Comparison of ENCODE assay signal across 8 mouse cellular contexts in genomic region chr11:86257054-86257453, GRCm38 (mm10). TPM values are rescaled to one million over a fixed set of nuclear protein-coding genes. Genes with fewer than 3 reads are reported as not detected.
DNase-seq lines count a peak whose midpoint lies in the region; ATAC-seq and TF ChIP-seq lines count a peak whose summit lies in the region.

No protein-coding gene starts in this region.

- ATAC-seq in liver, embryonic 14.5 days (ENCODE audit: insufficient read depth), result peak; percentile 67
- no peak for ATAC-seq in stomach, embryonic 14.5 days (ENCODE audit: insufficient number of reproducible peaks, insufficient read depth, low FRiP score, low read depth)

- intact Hi-C loops in left cerebral cortex, postnatal 36 days (cut with DNase I), result loop anchor here (10.0 kb wide), 1 partner anchor 178 kb away; no protein-coding TSS in a partner anchor

- H3K4me1 ChIP-seq in lung, adult 2 months (ENCODE audit: control insufficient read depth, insufficient read depth, low read length), result peaks cover 2% of the 10 kb centered on the region; the same call in 1 of the 2 replicates
- no peaks in the 10 kb centered on the region for H3K4me1 ChIP-seq in cortical plate, adult 2 months (ENCODE audit: control insufficient read depth, insufficient read depth, low read length)
- H3K4me1 ChIP-seq in liver, embryonic 14.5 days (replicated peaks; ENCODE audit: control insufficient read depth in 2 of 2, insufficient read depth in 2 of 2, low read length in 1 of 2), result peaks cover 0 to 3% of the 10 kb centered on the region in 2 experiments; a peak in 1 of 4 replicates
- H3K4me1 ChIP-seq in stomach, embryonic 14.5 days (ENCODE audit: control insufficient read depth, insufficient read depth, low read length), result peaks cover 4% of the 10 kb centered on the region; the same call in 1 of the 2 replicates

- peak overlapping the region; percentile 85 for H3K9ac ChIP-seq in liver, embryonic 14.5 days (replicated peaks)
- H3K9ac ChIP-seq in stomach, embryonic 14.5 days (replicated peaks; ENCODE audit: low read depth, low read length), result peak overlapping the region; percentile 80

- H3K4me3 ChIP-seq in lung, adult 2 months (replicated peaks; ENCODE audit: extremely low read depth, low read depth, low read length), result peak overlapping the region; percentile 94
- peak overlapping the region; percentile 76 for H3K4me3 ChIP-seq in cortical plate, adult 2 months (ENCODE audit: insufficient read depth, low read length)
- peak overlapping the region; percentile 85 to 92 for H3K4me3 ChIP-seq in liver, embryonic 14.5 days (ENCODE audit: insufficient read depth in 1 of 2, low read depth in 2 of 2, low read length in 2 of 2)
- H3K4me3 ChIP-seq in stomach, embryonic 14.5 days (ENCODE audit: low read depth, low read length), result peak overlapping the region; percentile 67

- no peaks in the 10 kb centered on the region for H3K27me3 ChIP-seq in liver, embryonic 14.5 days (ENCODE audit: control insufficient read depth, insufficient read depth, low read length)
- no peaks in the 10 kb centered on the region for H3K27me3 ChIP-seq in stomach, embryonic 14.5 days (ENCODE audit: control insufficient read depth, insufficient read depth, low read length)

- TF ChIP-seq EP300 in liver, embryonic 14.5 days (IDR thresholded peaks at IDR 0.05; ENCODE audit: low read depth), result no peak

- H3K9me3 ChIP-seq in liver, embryonic 14.5 days (ENCODE audit: control insufficient read depth, low read length), result no peaks in the 10 kb centered on the region
- H3K9me3 ChIP-seq in stomach, embryonic 14.5 days (ENCODE audit: control insufficient read depth, low read depth, low read length), result no peaks in the 10 kb centered on the region

- H3K36me3 ChIP-seq in liver, embryonic 14.5 days (replicated peaks; ENCODE audit: control insufficient read depth, insufficient read depth, low read depth), result no peaks in the 10 kb centered on the region
- peaks cover 11% of the 10 kb centered on the region; the same call in 1 of the 2 replicates for H3K36me3 ChIP-seq in stomach, embryonic 14.5 days (ENCODE audit: control insufficient read depth, insufficient read depth, low read length)

- DNase-seq in lung, adult 2 months, result no peak
- no peak for DNase-seq in lung, adult 18-20 months
- DNase-seq in forelimb bud, embryonic 11.5 days (ENCODE audit: low read depth, low spot score), result peak; percentile 4
- DNase-seq in liver, embryonic 14.5 days (ENCODE audit: low read depth in 3 of 3, low spot score in 3 of 3), result peak in 1 of 3 experiments; percentile 4
- no peak for DNase-seq in left cerebral cortex, postnatal 36 days (ENCODE audit: low spot score in 2 of 2)
- no peak for DNase-seq in cerebellum, adult 9-11 months

- peak overlapping the region; percentile 80 for H3K4me2 ChIP-seq in liver, embryonic 14.5 days (ENCODE audit: low read depth)
- H3K4me2 ChIP-seq in stomach, embryonic 14.5 days (replicated peaks; ENCODE audit: low read depth, low read length), result peak overlapping the region; percentile 81

- WGBS in lung, adult 2 months, result under 1% methylated on average over 22 of the region's 22 CpGs
- WGBS in liver, embryonic 14.5 days (ENCODE audit: insufficient replicate concordance), result under 1% methylated on average over 22 of the region's 22 CpGs
- 0% methylated on average over 22 of the region's 22 CpGs for WGBS in stomach, embryonic 14.5 days

- no peak for TF ChIP-seq POLR2A in lung, adult 2 months (IDR thresholded peaks at IDR 0.05; ENCODE audit: borderline replicate concordance, extremely low read depth, low read depth, low read length)
- TF ChIP-seq POLR2A in cortical plate, adult 2 months (IDR thresholded peaks at IDR 0.05; ENCODE audit: extremely low read depth, insufficient read depth, low read length), result no peak

- H3K27ac ChIP-seq in cortical plate, adult 2 months (ENCODE audit: insufficient read depth, low read length), result no peak overlapping the region
- peak overlapping the region; percentile 58 for H3K27ac ChIP-seq in liver, embryonic 14.5 days
- H3K27ac ChIP-seq in stomach, embryonic 14.5 days (ENCODE audit: low read length), result peak overlapping the region; percentile 23; the same call in 1 of the 2 replicates

- no peak for TF ChIP-seq CTCF in lung, adult 2 months (IDR thresholded peaks at IDR 0.05; ENCODE audit: insufficient read depth, low read length)
- no peak for TF ChIP-seq CTCF in cortical plate, adult 2 months (IDR thresholded peaks at IDR 0.05; ENCODE audit: extremely low read depth, insufficient read depth, low read length)
- no peak for TF ChIP-seq CTCF in liver, embryonic 14.5 days (IDR thresholded peaks at IDR 0.05; ENCODE audit: low read depth)

RNA-seq across cellular contexts. Expression of gene Ints2, which starts 0.3 kb away (rescaled TPM):
- polyA plus RNA-seq in lung, adult 2 months (2012; rRNA removed), result 4.6 and 5.3 TPM in 2 replicates
- 15.4 and 18.5 TPM in 2 replicates for polyA plus RNA-seq in cortical plate, adult 2 months (2012; rRNA removed)
- 5.8 and 7.5 TPM in 2 replicates for polyA plus RNA-seq in liver, embryonic 14.5 days (2012; rRNA removed)
- polyA plus RNA-seq in liver, embryonic 14.5 days (2014; fragmentation: Nextera tagmentation; extraction: Ambion mirVana), result 10.4 and 12.0 TPM in 2 replicates
- 26.3 and 31.0 TPM in 2 replicates for polyA plus RNA-seq in stomach, embryonic 14.5 days (2014; fragmentation: Nextera tagmentation; extraction: Ambion mirVana)
- total RNA-seq in left cerebral cortex, postnatal 36 days (2021), result 10 to 100 TPM; 21.0 to 28.2 TPM

RNA-seq across cellular contexts. Expression of gene Brip1, which starts 56.1 kb away (rescaled TPM):
- 0.06 and 0.14 TPM in 2 replicates for polyA plus RNA-seq in lung, adult 2 months (2012; rRNA removed)
- polyA plus RNA-seq in cortical plate, adult 2 months (2012; rRNA removed), result 0.06 and 0.08 TPM in 2 replicates
- polyA plus RNA-seq in liver, embryonic 14.5 days (2012; rRNA removed), result 1.6 and 2.8 TPM in 2 replicates
- 6.5 and 6.8 TPM in 2 replicates for polyA plus RNA-seq in liver, embryonic 14.5 days (2014; fragmentation: Nextera tagmentation; extraction: Ambion mirVana)
- polyA plus RNA-seq in stomach, embryonic 14.5 days (2014; fragmentation: Nextera tagmentation; extraction: Ambion mirVana), result 12.8 and 13.7 TPM in 2 replicates
- total RNA-seq in left cerebral cortex, postnatal 36 days (2021), result under 1 TPM; 0.07 to 0.23 TPM
